Comparison of ENCODE assay signal across 12 mouse cellular contexts in genomic region chr13:85310968-85311367, GRCm38 (mm10). TPM values are rescaled to one million over a fixed set of nuclear protein-coding genes. Genes with fewer than 3 reads are reported as not detected.
DNase-seq lines count a peak whose midpoint lies in the region; ATAC-seq lines count a peak whose summit lies in the region.
"Had no signal": no experiment of that assay in that cellular context is flagged by ENCODE, and none has a peak within 500 bp of the region (broad histone marks: within the 10 kb centered on the region; RNA-seq: fewer than 3 reads in every experiment).

No protein-coding gene starts in this region.

- no peak overlapping the region for H3K4me2 ChIP-seq in heart, embryonic 11.5 days
- H3K4me2 ChIP-seq: neural tube, embryonic 12.5 days had no signal

- no peak overlapping the region for H3K4me3 ChIP-seq in heart, embryonic 11.5 days (ENCODE audit: low read depth, low read length)
- H3K4me3 ChIP-seq: neural tube, embryonic 12.5 days had no signal

- no peaks in the 10 kb centered on the region for H3K9me3 ChIP-seq in heart, embryonic 11.5 days (replicated peaks; ENCODE audit: control insufficient read depth, low read length)
- H3K9me3 ChIP-seq: neural tube, embryonic 12.5 days had no signal

- H3K4me1 ChIP-seq in heart, embryonic 11.5 days (ENCODE audit: control insufficient read depth, insufficient read depth, low read length): no peaks in the 10 kb centered on the region
- H3K4me1 ChIP-seq: neural tube, embryonic 12.5 days had no signal

- ATAC-seq in heart, embryonic 11.5 days (replicated peaks; ENCODE audit: insufficient number of reproducible peaks, low FRiP score, low TSS enrichment): no peak

- no peak overlapping the region for H3K27ac ChIP-seq in heart, embryonic 11.5 days (ENCODE audit: low read depth, low read length)
- H3K27ac ChIP-seq: neural tube, embryonic 12.5 days had no signal

- no peaks in the 10 kb centered on the region for H3K36me3 ChIP-seq in heart, embryonic 11.5 days (ENCODE audit: control insufficient read depth, insufficient read depth, low read length)
- H3K36me3 ChIP-seq: neural tube, embryonic 12.5 days had no signal

- WGBS in heart, embryonic 11.5 days (ENCODE audit: insufficient replicate concordance): 48% methylated on average over 5 of the region's 5 CpGs

- no peaks in the 10 kb centered on the region for H3K27me3 ChIP-seq in heart, embryonic 11.5 days (ENCODE audit: control insufficient read depth, insufficient read depth, low read length)
- H3K27me3 ChIP-seq: CH12.LX; neural tube, embryonic 12.5 days had no signal

- peak; percentile 11 to 18 for DNase-seq in heart, adult 18-20 months
- DNase-seq in 3T3-L1 (ENCODE audit: low read depth, low spot score): peak; percentile 65
- peak; percentile 79 for DNase-seq in cerebellum, adult 9-10 months
- DNase-seq in layer of hippocampus, adult 9-11 months: peak; percentile 67
- DNase-seq in testis, postnatal 10 days (ENCODE audit: low spot score): no peak
- DNase-seq in gastrocnemius, adult 18-20 months (ENCODE audit: low spot score): no peak
- DNase-seq in ovary, postnatal 36 days (ENCODE audit: low spot score): no peak
- DNase-seq: kidney, postnatal 14 days; lung, adult 2 months had no signal

- H3K9ac ChIP-seq in heart, embryonic 11.5 days (ENCODE audit: low read depth, low read length): no peak overlapping the region
- H3K9ac ChIP-seq: neural tube, embryonic 12.5 days had no signal

RNA-seq across cellular contexts. Expression of gene Rasa1, which starts 22.0 kb away (rescaled TPM):
- total RNA-seq in heart, adult 18-20 months (2021): 10 to 100 TPM; 25.7 to 26.4 TPM
- 38.3 and 42.4 TPM in 2 replicates for polyA plus RNA-seq in heart, embryonic 11.5 days (2014; fragmentation: Nextera tagmentation; extraction: Ambion mirVana)
- total RNA-seq in gastrocnemius, adult 18-20 months (2021): 10 to 100 TPM; 16.6 to 17.8 TPM

Comparison
In these comparisons a context has a peak if more than half of its experiments do, and no peak if none do; other contexts are left out.
1. DNase-seq: peak in heart, adult 18-20 months (2 of 2), 3T3-L1 (single experiment), cerebellum, adult 9-10 months (single experiment) and layer of hippocampus, adult 9-11 months (single experiment); none in testis, postnatal 10 days (single experiment), gastrocnemius, adult 18-20 months (single experiment) and ovary, postnatal 36 days (single experiment).